Mouse (Mus musculus): ENCODE data around the gene Triobp.

The Triobp gene

DNA sequence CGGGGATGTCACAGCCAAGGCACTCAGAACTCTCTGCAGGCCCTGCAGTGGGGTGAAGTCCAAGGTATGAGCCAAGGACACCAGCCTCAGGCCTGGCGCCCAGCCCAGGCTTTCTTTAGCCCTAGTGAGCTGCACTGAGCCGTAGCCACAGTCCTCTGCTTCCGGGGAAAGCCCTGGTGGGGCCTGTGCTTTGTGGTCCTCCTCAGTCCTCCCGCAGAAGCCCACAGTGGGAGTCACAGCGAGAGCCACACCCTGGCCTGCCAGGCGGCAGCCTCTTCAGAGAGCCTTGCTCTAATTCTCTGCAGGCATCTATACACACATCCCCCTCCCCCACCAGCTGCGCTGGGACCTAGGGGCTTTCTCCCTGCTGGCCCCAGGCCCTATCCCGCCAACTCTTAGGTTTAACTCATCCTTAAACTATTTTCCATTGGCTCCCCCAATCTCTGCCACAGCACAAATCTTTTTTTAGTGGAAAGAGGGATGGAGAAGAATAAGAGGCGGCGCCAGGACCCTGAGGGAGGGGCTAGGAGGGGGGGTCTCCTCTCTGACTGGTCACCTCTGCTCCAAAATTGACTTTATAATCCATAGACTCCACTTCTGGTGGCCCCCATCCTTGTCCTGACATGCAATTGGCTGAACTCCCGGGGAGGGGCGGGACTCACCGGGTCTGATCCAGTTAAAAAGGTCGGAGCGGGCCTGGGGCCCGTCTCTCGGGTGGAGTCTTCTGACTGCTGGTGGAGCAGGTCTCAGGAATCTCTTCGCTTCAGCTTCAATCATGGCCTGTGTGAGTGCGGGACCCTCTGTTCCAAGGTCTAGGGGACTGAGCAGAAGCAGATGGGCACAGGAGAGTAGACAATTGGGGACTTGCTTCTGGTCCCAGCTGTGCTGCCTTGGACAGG lies 21.3 kb upstream of the Triobp start, which contains the start of gene Lgals1:
Gene Lgals1 (plus strand): TSS at position 705 of the 899 bp plus-strand sequence.
- peak; percentile 57 for DNase-seq

DNA sequence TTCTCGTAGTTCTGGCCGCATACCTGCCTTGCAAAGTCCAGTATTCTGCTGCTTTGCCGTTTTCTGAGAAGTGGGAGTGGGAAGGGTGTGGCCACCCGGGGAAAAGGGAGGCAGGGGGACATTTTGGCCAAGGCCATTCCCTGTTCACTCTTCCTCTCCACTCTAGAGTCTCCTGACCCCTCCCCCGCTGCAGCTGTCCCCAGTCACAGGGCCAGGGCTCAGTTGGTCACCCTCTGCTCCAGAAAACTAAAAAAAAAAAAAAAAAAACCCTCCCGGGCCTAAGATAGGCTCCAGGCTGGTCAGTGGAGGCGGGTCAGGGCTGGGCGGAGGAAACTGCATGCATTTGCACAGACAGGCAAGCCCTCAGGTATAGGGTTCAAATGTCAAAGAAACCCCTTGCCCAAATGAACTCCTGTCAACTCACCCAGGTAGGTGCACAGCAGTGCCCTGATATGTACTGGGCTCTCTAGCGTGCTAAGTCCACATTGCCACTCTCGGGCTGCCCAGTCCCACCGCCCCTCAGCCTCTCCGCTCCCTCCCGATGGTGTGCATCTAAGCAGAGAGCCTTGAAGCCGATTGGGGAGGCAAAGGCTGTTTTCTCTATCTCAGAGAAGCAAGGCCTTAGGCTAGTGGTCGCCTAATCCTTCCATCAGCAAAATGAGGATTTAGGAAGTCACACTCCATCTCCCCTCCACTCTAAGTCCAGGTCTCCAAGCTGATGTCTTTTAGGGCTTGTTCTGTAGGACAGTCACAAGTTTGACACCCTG lies 20.3 kb upstream of the Triobp start:
- no peak for DNase-seq

DNA sequence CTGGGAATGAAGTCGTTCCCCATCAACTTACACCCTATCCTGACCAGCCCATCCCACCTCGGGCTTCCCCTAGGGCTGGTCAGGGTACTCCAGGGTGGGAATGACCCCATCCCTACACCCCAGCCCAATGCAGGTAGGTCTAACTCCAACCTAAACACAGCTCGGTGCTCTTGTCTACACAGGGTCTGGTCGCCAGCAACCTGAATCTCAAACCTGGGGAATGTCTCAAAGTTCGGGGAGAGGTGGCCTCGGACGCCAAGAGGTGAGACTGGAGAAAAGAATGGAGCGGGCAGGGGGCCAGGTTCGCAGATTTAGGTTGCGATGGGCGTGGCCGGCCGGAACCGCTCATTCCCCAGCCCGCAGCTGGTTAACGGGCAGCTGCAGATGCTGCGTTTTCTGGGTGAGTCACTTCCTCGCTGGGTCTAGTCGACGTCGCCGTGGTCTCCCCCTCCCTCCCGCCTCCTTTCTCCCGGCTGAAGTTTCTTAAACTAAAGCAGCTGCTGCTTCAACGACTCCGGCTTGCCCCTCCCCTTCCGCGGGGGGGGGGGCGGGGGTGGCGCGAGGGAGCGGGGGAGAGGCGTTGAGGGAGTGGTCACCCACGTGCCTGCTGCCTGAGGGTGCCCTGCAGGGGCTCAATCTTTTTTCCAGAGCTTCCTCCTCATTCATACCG lies 19.6 kb upstream of the Triobp start:
- DNase-seq, result peak; percentile 63

DNA sequence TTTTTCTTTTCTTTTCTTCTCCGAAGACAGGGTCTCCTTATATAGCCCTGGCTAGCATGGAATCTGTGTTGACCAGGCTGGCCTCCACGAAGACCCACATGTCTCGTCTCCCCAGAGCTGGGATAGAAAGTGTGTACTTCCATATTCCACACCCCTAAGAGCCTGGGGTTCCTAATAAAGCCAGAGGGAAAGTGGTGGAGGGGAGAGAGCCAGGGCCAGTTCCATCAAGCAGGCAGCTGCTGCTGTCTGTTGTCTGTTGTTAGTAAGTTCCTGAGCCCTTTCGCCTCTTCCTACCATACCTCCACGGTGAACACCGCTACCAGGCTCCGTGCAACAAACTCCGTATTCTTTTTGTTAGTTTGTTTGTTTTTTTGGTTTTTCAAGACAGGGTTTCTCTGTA lies 19.0 kb upstream of the Triobp start:
- no peak for DNase-seq

DNA sequence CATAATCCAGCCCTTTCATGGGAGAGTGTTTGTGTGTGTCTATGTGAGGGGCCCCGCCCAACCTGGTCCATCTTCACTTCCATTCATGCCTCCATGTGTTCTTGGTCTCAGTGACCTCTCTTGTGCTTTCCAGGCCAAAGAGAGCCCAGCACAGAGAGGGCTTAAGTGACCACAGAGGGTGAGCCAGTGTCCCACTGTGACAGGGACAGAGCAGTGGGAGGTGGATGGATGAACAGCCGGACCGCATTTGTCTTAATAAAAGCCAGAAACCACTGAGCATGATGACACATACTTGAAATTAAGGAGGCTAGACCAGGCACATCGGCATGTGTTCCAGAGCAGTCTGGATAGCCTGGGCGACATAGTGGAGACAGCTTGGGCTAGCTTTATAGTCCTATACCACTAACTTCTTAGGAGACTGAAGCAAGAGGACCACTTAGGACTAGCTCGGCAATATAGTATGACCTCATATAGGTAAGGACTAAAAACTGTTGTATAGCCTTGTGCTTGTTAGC lies 17.3 kb upstream of the Triobp start:
- DNase-seq, result no peak

DNA sequence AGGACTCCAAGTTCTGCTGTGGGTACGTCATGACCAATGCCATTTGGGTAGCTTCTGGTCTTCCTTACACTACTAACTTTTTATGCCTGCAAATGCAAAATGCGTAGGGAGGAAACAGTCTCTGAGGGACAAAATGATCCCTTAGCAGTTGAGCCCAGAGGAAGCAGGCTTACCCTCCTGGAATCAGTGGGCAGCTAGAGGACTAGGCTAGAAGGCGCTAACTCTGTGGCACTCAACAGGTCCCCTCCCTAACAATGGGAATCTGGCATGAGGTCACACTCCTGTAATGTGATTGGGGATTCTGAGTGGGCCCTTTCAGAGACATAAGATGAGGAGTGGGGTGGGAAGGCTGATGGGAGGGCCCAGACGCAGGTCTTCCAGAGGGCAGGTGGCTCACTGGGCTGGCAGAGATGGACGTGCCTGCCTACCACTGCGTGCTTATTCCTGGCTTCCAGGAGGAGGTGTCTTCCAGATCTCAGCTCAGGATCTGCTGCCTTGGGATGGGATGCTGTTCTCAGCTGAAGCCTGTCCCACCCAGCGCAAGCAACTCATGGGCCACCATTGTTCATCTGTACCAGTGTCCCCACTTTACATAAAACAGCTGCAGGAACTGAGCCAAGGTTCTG lies 16.6 kb upstream of the Triobp start:
- DNase-seq, result no peak

DNA sequence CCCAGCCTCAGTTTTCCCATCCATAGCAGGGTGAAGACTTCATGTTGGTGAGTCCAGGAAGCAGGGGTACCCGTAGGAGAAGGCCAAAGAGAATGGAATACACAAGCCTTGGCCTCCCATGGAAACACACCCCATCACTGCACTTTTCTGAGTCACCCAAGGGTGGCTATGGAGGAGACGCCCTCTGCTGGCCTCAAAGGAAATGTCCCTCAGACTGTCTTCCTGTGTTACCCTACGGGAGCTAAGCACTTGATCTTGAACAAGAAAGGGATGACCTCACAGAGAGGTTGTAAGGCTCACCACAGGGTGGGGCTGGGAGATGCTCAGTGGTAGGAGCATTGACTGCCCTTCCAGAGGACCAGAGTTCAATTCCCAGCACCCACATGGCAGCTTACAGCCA lies 15.9 kb upstream of the Triobp start:
- DNase-seq, result peak; percentile 41

DNA sequence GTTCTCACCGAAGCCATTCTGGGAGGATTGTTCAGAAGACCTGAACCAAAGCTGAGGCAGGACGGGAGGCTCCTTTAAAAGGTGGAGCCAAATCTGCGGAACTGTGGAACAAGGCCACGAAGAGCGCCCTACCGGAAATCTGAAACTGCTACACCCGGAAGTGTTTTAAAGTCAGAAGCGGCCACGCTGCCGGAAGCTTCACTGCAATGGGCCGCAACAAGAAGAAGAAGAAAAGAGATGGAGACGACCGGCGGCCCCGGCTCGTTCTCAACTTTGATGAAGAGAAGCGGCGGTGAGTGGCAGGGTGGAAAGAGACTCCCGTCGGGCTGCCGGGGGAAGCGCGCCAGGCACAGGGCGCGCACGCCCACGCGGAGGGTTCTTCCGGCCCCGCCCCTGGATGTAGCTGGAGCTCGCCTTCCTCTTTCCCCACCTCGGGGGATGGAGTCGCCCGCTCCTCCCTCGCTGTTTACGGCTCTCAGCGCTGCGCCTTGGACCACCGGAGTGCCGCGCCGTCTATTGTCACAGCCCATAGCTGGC lies 12.7 kb upstream of the Triobp start, which contains the start of gene Nol12:
Gene Nol12 (plus strand): TSS at position 150 of the 537 bp plus-strand sequence.
- DNase-seq, result peak; percentile 83

DNA sequence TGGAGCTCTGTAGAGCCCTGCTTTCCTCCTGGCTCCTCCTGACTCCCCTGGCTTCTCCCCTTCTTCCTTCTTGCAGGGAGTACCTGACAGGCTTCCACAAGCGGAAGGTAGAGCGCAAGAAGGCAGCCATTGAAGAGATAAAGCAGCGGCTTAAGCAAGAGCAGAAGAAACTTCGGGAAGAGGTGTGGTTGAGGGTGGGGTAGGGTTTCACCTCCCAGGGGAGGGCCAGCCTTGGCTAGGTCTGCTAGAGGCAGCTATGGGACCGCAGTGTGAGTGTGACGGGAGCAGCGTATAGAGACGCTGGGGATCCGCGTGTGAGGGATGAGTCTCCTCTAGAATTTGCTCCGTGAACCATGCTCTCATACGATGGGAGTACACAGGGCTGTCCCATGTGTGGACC lies 11.1 kb upstream of the Triobp start:
- DNase-seq, result no peak

DNA sequence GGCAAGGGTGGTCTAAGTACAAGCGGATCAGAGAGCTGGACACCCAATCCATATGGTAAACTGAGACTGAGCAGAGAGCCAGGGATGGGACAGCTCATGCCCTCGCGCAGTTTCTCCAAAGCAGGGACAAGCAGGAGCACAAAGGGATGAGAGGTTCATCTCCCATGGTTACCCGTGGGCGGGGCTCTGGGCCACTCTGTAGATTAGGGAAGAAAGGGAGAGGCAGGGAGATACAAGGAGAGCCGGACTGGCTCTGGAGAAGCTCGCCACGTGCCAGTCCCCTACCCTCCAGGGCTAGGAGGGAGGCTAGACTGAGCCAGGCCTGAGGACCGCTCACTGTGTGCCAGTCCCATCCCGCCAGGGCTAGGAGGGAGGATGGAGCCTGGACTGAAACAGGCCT lies 10.2 kb upstream of the Triobp start:
- no peak for DNase-seq

DNA sequence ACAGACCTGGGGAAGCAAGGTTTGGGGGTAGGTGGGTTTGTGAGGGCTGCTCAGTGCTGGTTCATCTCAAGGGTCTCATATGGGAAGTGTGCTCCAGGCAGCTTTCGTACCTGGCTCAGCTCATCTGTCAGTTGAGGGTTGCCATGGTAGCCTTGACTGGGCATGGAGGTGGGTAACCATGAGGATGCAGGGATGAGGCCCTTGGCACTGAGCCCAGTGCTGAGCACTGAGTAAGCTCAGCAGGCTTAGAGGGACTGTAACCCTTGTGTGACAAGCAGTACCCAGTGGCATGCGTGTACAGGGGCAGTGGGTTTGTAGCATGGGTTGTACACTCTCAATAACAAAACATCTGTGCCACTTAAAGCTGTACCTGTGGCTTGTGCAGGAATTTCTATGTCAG lies 9.6 kb upstream of the Triobp start:
- no peak for DNase-seq

DNA sequence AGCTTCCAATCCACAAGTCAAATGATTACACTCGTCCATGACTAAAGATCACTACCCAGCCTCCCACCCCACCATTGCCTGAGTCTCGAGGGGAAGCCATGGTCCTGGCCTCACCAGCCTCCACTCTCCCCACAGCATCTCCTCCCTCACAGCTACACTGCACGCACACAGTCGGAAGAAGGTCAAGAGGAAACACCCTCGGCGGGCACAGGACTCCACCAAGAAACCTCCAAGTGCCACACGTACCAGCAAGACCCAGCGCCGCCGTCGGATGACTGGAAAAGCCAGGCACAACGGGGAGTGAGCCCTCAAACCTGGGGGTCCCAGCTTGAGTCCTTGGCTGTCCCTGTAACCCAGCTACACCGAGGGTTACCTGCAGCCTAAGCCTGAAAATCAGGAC lies 7.2 kb upstream of the Triobp start:
- DNase-seq, result no peak

DNA sequence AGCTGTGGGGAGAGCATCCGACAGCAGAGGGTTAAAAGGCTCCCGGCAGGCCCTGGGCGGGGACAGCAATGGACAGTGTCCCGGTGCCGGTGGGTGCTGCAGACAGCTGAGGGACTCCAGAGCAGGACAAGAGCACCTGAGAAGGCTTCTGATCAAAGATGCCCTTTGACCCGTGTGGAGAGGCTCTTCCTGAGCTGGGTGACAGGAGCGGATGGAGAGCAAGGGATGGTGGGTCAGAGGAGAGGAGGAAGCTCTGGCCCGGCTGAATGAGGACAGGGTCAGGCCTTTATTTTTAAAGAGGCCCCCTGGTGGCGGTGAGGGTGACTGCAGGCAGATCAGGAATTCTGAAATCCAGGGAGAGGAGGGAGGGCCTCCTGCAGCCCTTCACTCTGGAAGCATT lies 4.9 kb upstream of the Triobp start:
- peak; percentile 62 for DNase-seq

DNA sequence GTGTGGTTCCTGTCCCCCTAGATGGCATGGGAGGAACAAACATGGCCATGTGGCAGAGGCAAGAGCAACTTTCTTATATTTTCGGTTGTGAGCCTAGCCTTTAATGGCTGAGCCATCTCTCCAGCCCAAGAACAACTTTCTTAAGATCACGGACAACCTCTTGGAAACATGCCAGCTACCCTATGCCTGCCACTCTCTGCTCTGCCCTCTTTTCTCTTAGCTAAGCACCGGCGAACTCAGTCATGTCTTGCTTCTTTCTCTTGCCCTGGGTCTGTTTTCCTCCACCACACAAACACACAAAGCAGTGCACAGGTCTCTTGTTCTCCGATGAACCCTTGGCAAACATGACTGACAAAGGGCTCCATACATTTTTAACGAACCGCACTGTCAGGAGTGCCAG lies 1.3 kb upstream of the Triobp start:
- DNase-seq, result no peak

DNA sequence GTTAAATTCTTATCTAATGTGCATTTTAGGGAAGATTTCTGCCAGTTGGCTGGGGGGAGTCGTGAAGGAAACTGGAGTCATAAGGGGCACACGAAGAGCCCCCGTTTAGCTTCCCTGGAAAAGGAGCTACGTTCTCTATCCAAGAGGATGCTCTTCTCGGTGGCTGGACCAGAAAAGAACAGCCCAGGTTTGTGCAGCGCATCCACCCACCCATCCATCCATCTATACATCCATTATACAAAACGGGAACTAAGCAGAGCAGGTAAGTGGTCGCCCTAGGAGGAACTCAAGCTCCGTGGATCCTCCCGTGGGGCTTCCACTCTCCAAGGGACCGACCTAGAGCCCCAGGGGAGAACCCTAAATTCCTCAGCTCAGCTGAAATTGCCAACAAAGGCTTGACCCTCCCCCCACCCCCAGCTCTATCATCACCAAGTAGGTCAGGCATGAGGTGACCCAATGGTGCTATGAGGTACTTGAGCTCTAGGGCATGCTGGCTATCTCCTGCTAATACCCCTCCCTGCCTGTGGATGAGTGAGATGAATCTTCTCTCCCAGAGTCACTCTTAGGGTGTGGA lies 715 bp downstream of the Triobp start:
- DNase-seq, result no peak

DNA sequence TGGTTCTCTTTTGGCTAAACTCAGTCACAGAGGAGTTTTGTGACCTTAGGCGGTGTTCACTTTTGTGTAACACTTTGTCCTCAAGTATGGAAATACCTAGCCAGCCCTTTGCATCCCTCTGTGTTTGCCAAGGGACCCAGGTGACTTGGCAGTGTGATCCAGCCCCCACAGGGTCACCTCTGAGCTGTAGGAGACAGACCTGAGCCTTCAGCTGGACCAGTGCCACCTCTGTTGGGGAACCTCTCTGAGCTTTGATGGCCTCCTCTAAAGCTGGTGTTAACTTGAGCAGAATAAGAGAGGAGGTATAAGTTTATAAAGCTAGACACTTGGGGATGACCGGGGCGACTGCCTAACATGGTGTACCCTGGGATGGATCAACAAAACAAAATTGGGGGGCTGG lies 1.4 kb downstream of the Triobp start:
- no peak for DNase-seq

DNA sequence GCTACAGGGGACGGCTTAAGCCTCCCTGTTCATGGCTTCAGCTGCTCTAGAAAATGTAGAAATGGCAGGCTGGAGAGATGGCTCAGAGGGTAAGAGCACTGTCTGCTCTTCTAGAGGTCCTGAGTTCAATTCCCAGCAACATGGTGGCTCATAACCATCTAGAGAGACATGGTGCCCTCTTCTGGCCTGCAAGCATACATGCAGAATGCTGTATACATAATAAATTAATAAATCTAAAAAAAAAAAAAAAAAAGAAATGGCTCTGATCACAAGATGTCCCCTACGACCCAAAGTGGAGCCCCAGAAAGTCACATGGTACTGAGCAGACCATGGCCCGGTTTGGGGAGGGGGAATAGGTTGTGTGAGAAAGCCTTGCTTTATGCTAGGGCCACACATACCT lies 8.1 kb downstream of the Triobp start:
- DNase-seq, result no peak

DNA sequence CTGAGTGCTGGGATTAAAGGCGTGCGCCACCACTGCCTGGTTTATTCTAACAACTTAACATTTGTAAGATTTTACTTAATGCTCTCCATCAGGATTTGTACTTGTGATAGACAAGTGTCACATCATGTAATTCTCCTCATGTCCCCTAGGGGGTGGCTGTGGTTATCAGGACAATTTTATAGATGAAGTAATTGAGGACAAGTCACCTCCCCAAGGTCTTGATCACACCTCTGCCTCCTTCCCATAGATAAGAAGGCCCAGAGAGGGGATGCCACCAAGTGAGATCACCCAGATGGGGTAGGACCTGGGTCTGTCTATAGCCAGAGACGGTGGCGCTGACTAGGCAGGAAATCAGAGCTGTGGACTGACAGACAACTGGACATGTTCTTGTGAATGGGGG lies 8.8 kb downstream of the Triobp start:
- no peak for DNase-seq

DNA sequence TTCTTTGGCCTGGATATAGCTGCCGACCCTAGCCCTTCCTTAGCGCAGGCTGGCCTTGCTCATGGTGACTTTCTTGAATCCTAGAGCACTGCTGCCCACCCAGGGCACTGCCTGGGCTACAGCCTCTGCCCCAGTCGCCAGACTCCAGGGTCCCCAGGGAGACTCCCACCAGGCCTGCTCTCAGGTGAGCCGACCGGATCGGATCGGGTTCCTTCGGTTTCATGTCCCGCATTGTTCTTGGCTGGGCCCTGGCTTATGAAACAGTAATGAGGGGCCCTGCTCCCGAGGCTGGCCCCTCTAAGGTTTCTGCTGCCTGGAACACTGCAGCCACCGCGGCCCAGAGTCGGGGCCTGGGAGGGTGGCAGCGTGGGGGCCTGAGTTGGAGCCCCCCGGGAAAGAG lies 9.5 kb downstream of the Triobp start:
- DNase-seq, result no peak

DNA sequence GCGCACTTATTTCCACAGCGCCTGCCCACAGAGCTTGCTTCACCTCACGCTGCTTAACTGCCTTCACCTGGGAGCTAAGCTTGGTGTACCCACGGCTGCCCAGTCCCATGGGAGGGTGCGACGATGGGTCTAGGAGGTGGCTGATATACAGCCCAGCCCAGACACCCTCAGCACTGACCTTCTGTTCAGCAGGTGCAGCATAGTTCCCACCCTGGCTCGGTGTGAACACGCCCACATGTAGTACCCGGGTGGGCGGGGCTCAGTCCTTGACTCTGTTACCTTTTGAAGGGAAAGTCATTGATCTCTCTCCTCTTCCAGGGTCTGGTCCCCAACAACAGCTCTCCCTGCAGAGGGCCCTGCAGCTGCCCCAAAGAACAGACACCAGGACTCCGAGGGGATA lies 12.0 kb downstream of the Triobp start:
- DNase-seq, result no peak

DNA sequence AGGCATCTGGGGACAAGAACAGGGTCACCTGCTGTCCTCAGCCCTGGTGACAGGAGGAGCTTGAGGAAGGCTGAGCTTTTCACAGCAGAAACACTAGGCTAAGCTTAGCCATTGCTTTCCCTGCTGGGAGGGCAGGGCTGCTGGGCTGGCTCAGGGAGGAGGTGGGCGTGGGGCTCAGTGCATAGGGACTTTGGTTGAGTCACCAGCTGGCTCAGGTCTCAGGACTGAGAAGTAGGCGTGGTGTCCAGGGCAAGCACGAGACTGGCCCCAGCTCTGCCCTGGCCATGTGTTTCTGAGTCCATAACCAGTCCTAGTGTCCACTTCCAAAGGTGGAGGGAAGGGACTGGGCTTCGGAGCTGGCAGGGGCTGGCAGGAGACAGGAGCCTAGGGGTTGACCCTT lies 12.6 kb downstream of the Triobp start:
- DNase-seq, result no peak

DNA sequence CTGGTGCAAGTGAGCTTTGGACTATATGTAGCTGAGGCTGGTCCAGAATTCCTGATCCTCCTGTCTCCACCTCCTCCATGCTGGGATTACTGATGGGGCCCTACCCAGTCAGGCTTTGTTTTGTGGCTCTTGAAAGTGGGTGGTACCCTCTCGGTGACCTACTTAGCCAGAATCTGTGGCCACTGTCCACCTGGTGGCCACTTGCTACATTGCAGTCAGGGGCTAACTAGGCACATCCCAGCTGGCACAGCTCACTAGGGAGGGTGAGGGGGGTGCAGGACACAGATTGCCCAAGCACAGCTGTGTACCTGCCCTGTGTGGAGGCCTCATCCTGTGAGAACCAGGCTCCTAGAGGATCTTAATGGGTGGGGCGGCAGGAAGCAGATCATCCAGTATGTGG lies 15.4 kb downstream of the Triobp start:
- no peak for DNase-seq
